Mouse (Mus musculus) intestine, postnatal 0 days (tissue): ENCODE measurements around the gene Galr3. TPM values are rescaled to one million over a fixed set of nuclear protein-coding genes. Genes with fewer than 3 reads are reported as not detected.

Source experiments
- ATAC-seq: fragments of 200-750 bp; cut with Nextera tagmentation; 2 replicates; pipeline ENCODE4 v1.8.0; 2017; ENCODE audit warnings: mild to moderate bottlenecking, moderate TSS enrichment, moderate library complexity
- H3K27ac ChIP-seq: fragments of 300-500 bp; sonication (generic); 2 replicates; pipeline ENCODE4 v1.5.1; 2014; ENCODE audit warnings: mild to moderate bottlenecking, low read depth, low read length, moderate library complexity
- H3K27me3 ChIP-seq: fragments of 300-500 bp; sonication (generic); replicated peaks from 2 replicates; pipeline ENCODE4 v1.6.1; 2014; ENCODE audit warnings: low read length, mixed read lengths; ENCODE audit not compliant: control insufficient read depth, insufficient read depth
- H3K36me3 ChIP-seq: fragments of 300-500 bp; sonication (generic); 2 replicates; pipeline ENCODE4 v1.6.1; 2014; ENCODE audit warnings: mild to moderate bottlenecking, moderate library complexity; ENCODE audit not compliant: control insufficient read depth, insufficient read depth
- H3K4me1 ChIP-seq: fragments of 300-500 bp; sonication (generic); replicated peaks from 2 replicates; pipeline ENCODE4 v1.6.1; 2014; ENCODE audit warnings: antibody characterized with exemption, low read length, mixed read lengths; ENCODE audit not compliant: control insufficient read depth, insufficient read depth
- H3K4me2 ChIP-seq: fragments of 300-500 bp; sonication (generic); replicated peaks from 2 replicates; pipeline ENCODE4 v1.6.1; 2014; ENCODE audit warnings: low read depth, mild to moderate bottlenecking, moderate library complexity
- H3K4me3 ChIP-seq: fragments of 300-500 bp; sonication (generic); 2 replicates; pipeline ENCODE4 v1.5.1; 2014; ENCODE audit warnings: low read depth, low read length
- H3K9ac ChIP-seq: fragments of 300-500 bp; sonication (generic); 2 replicates; pipeline ENCODE4 v1.6.1; 2014; ENCODE audit warnings: mild to moderate bottlenecking, low read depth, low read length
- H3K9me3 ChIP-seq: fragments of 300-500 bp; sonication (generic); 2 replicates; pipeline ENCODE4 v1.6.1; 2016; ENCODE audit warnings: mixed run types; ENCODE audit not compliant: control insufficient read depth
- CTCF ChIP-seq: sonication (generic); IDR thresholded peaks from 2 replicates; pipeline ENCODE4 v1.5.1; 2016; ENCODE audit warnings: low read depth, mild to moderate bottlenecking, control low read depth, antibody characterized with exemption, moderate library complexity
- WGBS: fragments of 180-500 bp; shearing (Covaris S2); extraction: QIAGEN DNeasy Blood & Tissue Kit; methylation state at CpG from one replicate; pipeline ENCODE4 v1.1.7; 2014; 5-methylcytosine and 5-hydroxymethylcytosine counted together
- polyA plus RNA-seq: library from polyadenylated mRNA; unstranded; fragments of >200 nt; fragmentation: Nextera tagmentation; extraction: Ambion mirVana; gene quantifications from 2 replicates; pipeline ENCODE4 v1.2.1, GENCODE M21; 2015

Gene Galr3
- polyA plus RNA-seq, 1 experiment from 2014 or later = 2.2 TPM

- no peak for TF ChIP-seq CTCF
- H3K9ac ChIP-seq = no peak overlapping the region
- no peaks in the 10 kb centered on the region for H3K27me3 ChIP-seq
- H3K36me3 ChIP-seq = no peaks in the 10 kb centered on the region
- peak; percentile 43 for ATAC-seq
- H3K4me3 ChIP-seq = no peak overlapping the region
- no peak overlapping the region; the same call in 1 of the 2 replicates for H3K27ac ChIP-seq
- no peak overlapping the region for H3K4me2 ChIP-seq
- H3K9me3 ChIP-seq = no peaks in the 10 kb centered on the region
- no peaks in the 10 kb centered on the region for H3K4me1 ChIP-seq
- 33% methylated on average over 1 of the region's 1 CpGs for WGBS
These were observed 18.3 kb upstream of the Galr3 start for GRCm38 (mm10) chr15:79023366-79023765.

- H3K27ac ChIP-seq = peak overlapping the region; percentile 37; the same call in 1 of the 2 replicates
- ATAC-seq = no peak
- no peaks in the 10 kb centered on the region for H3K36me3 ChIP-seq
- no peaks in the 10 kb centered on the region for H3K4me1 ChIP-seq
- no peaks in the 10 kb centered on the region for H3K27me3 ChIP-seq
- H3K9me3 ChIP-seq = no peaks in the 10 kb centered on the region
- H3K4me3 ChIP-seq = 0 out of 2 replicates have a peak overlapping the region, but pooled peaks have one; percentile 4
- H3K9ac ChIP-seq = 0 out of 2 replicates have a peak overlapping the region, but pooled peaks have one; percentile 17
- peak overlapping the region; percentile 75 for H3K4me2 ChIP-seq
- TF ChIP-seq CTCF = no peak
- 14% methylated on average over 17 of the region's 18 CpGs for WGBS
These were observed 15.9 kb upstream of the Galr3 start for GRCm38 (mm10) chr15:79025687-79026308.

- H3K4me2 ChIP-seq = peak overlapping the region; percentile 75
- H3K9ac ChIP-seq = peak overlapping the region; percentile 98
- H3K4me1 ChIP-seq = 0 out of 2 replicates have a peak, but pooled peaks cover 2% of the 10 kb centered on the region
- H3K4me3 ChIP-seq = peak overlapping the region; percentile 84
- WGBS = 33% methylated on average over 14 of the region's 14 CpGs
- no peak for ATAC-seq
- H3K36me3 ChIP-seq = no peaks in the 10 kb centered on the region
- no peaks in the 10 kb centered on the region for H3K27me3 ChIP-seq
- H3K9me3 ChIP-seq = no peaks in the 10 kb centered on the region
- TF ChIP-seq CTCF = no peak
- peak overlapping the region; percentile 98 for H3K27ac ChIP-seq
These were observed 15.0 kb upstream of the Galr3 start for GRCm38 (mm10) chr15:79026511-79027290.

GRCm38 (mm10) chr15:79027291-79028205, 14.1 kb upstream of the Galr3 start:
- TF ChIP-seq CTCF = no peak
- 0 out of 2 replicates have a peak, but pooled peaks cover 2% of the 10 kb centered on the region for H3K4me1 ChIP-seq
- H3K4me3 ChIP-seq = peak overlapping the region; percentile 84
- H3K4me2 ChIP-seq = peak overlapping the region; percentile 75
- H3K9me3 ChIP-seq = no peaks in the 10 kb centered on the region
- no peaks in the 10 kb centered on the region for H3K36me3 ChIP-seq
- no peak for ATAC-seq
- peak overlapping the region; percentile 98 for H3K9ac ChIP-seq
- no peaks in the 10 kb centered on the region for H3K27me3 ChIP-seq
- peak overlapping the region; percentile 98 for H3K27ac ChIP-seq
- 5% methylated on average over 37 of the region's 46 CpGs for WGBS

GRCm38 (mm10) chr15:79028237-79028738, 13.4 kb upstream of the Galr3 start, which contains the start of gene H1f0:
Gene H1f0 (plus strand): TSS chr15:79028450.
- Histone ChIP-seq H3K9me3 (no peaks in the 10 kb centered on the region), H3K27me3 (no peaks in the 10 kb centered on the region), H3K36me3 (no peaks in the 10 kb centered on the region), H3K4me2 (peak within 1 kb of the TSS; percentile 75), H3K4me3 (peak within 1 kb of the TSS; percentile 84), H3K27ac (peak within 1 kb of the TSS; percentile 98), H3K9ac (peak within 1 kb of the TSS; percentile 98), H3K4me1 (0 out of 2 replicates have a peak, but pooled peaks cover 2% of the 10 kb centered on the region)
- under 1% methylated on average over 52 of the region's 58 CpGs for WGBS
- TF ChIP-seq CTCF = no peak
- peak; percentile 75 for ATAC-seq
